Mouse (Mus musculus): ENCODE results near the gene Cog3. TPM values are rescaled to one million over a fixed set of nuclear protein-coding genes. Genes with fewer than 3 reads are reported as not detected.

The Cog3 gene
- total RNA-seq (2023): 10 to 100 TPM; 17.2 to 20.7 TPM

GRCm38 (mm10) chr14:75753991-75754817 lies at the start of gene Cog3:
Gene Cog3, minus strand, starts transcription at chr14:75754517.

GRCm38 (mm10) chr14:75786868-75787793 lies 32.8 kb upstream of the Cog3 start, which contains the start of gene Slc25a30:
Gene Slc25a30, minus strand, starts transcription at chr14:75787037.

Other genes with a start within 250 kb of the Cog3 start
- gene Spert, start 161.4 kb downstream of the Cog3 start, total RNA-seq (2023): not detected
- not detected for gene Erich6b, start 112.3 kb downstream of the Cog3 start, total RNA-seq (2023)
- gene Slc25a30, start 32.5 kb upstream of the Cog3 start, total RNA-seq (2023): 10 to 100 TPM; 16.6 to 19.1 TPM
- 1,000 to 10,000 TPM; 2,215 to 2,340 TPM for gene Tpt1, start 90.6 kb upstream of the Cog3 start, total RNA-seq (2023)
- not detected for gene Kctd4, start 200.5 kb upstream of the Cog3 start, total RNA-seq (2023)